ENCODE assay signal across 1 mouse cellular context in the genomic region with DNA sequence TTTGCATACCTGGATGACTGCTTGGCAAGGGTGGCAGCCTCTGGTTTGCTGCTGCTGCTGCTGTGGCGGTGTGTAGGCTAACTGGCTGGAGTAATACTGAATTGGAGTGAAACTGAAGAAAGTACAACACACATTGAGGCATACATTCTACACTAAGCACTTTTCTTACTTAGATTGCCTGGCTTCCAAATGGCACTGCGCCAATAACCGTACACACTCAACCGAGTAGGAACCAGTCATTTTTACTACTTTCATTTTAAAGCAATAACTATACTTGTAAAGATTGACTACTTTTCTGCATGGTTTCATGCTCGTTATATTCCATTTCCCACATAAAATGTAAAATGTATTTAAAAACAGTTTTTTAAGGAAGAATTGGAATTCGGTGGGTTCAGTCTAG.
TF ChIP-seq lines count a peak whose summit lies in the region.

No protein-coding gene starts in this region.

TF ChIP-seq in CH12.LX, 34 proteins besides CTCF, POLR2A, EP300 and RAD21:
- TF ChIP-seq MAFK (IDR thresholded peaks at IDR 0.05; ENCODE audit: insufficient replicate concordance, low read length) (no peak), POLR2AphosphoS2 (IDR thresholded peaks at IDR 0.05; ENCODE audit: low read depth, low read length) (peak; percentile 4; the same call in 1 of the 2 replicates), USF1 (IDR thresholded peaks at IDR 0.05; ENCODE audit: low read depth, low read length) (no peak)
